ENCODE assay signal across 13 mouse cellular contexts in genomic region chr17:84353902-84354311, GRCm38 (mm10).
DNase-seq lines count a peak whose midpoint lies in the region; ATAC-seq lines count a peak whose summit lies in the region.
"Had no signal": no experiment of that assay in that cellular context is flagged by ENCODE, and none has a peak within 500 bp of the region (broad histone marks: within the 10 kb centered on the region; RNA-seq: fewer than 3 reads in every experiment).

No protein-coding gene starts in this region.

- no peak for ATAC-seq in lung, embryonic 16.5 days (ENCODE audit: low read depth)
- ATAC-seq in megakaryocyte, adult 5-6 weeks (ENCODE audit: poor library complexity, severe bottlenecking): peak; percentile 43; the same call in 1 of the 2 replicates

- H3K4me2 ChIP-seq in lung, embryonic 16.5 days (ENCODE audit: low read depth, low read length): no peak overlapping the region

- H3K27ac ChIP-seq in lung, embryonic 16.5 days (ENCODE audit: low read length): peak overlapping the region; percentile 67
- H3K27ac ChIP-seq: heart, adult 2 months had no signal

- H3K9ac ChIP-seq in lung, embryonic 16.5 days (ENCODE audit: low read length): no peak overlapping the region

- no peaks in the 10 kb centered on the region for H3K9me3 ChIP-seq in lung, embryonic 16.5 days (ENCODE audit: control insufficient read depth, low read length)
- H3K9me3 ChIP-seq: megakaryocyte, embryonic 14.5 days had no signal

- H3K4me1 ChIP-seq in lung, embryonic 16.5 days (replicated peaks; ENCODE audit: control insufficient read depth, insufficient read depth, low read length): peaks cover 8% of the 10 kb centered on the region

- no peak overlapping the region for H3K4me3 ChIP-seq in lung, embryonic 16.5 days (ENCODE audit: low read length)
- H3K4me3 ChIP-seq: heart, adult 2 months; megakaryocyte, embryonic 14.5 days had no signal

- no peaks in the 10 kb centered on the region for H3K36me3 ChIP-seq in lung, embryonic 16.5 days (ENCODE audit: control insufficient read depth, insufficient read depth, low read length)

- H3K27me3 ChIP-seq in lung, embryonic 16.5 days (ENCODE audit: control insufficient read depth, insufficient read depth, low read depth, low read length): no peaks in the 10 kb centered on the region
- H3K27me3 ChIP-seq: megakaryocyte, embryonic 14.5 days had no signal

- WGBS in lung, embryonic 16.5 days: 77% methylated on average over 5 of the region's 5 CpGs

- peak; percentile 81 for DNase-seq in heart, adult 11 months
- no peak for DNase-seq in heart, adult 18-20 months
- no peak for DNase-seq in lung, postnatal 10 days
- peak; percentile 79 for DNase-seq in cerebellum, adult 9-10 months
- DNase-seq in thymus, postnatal 10 days (ENCODE audit: low spot score in 2 of 2): no peak
- no peak for DNase-seq in gastrocnemius, adult 8-10 months (ENCODE audit: low spot score in 2 of 2)
- DNase-seq: heart, adult 2 months; liver; spleen, adult 18-20 months; thymus, postnatal 36 days had no signal

Comparison
In these comparisons a context has a peak if more than half of its experiments do, and no peak if none do; other contexts are left out.
1. DNase-seq: peak in heart, adult 11 months (single experiment) and cerebellum, adult 9-10 months (single experiment); none in heart, adult 18-20 months (0 of 2), lung, postnatal 10 days (single experiment), thymus, postnatal 10 days (0 of 2) and gastrocnemius, adult 8-10 months (0 of 2).